Mouse (Mus musculus): ENCODE results near the gene Mrpl18.
"Not testable (repeated sequence)": the region's sequence is repeated elsewhere in the genome, so short reads cannot be mapped to it uniquely, and the experiment has no call there.

Gene Mrpl18

DNA sequence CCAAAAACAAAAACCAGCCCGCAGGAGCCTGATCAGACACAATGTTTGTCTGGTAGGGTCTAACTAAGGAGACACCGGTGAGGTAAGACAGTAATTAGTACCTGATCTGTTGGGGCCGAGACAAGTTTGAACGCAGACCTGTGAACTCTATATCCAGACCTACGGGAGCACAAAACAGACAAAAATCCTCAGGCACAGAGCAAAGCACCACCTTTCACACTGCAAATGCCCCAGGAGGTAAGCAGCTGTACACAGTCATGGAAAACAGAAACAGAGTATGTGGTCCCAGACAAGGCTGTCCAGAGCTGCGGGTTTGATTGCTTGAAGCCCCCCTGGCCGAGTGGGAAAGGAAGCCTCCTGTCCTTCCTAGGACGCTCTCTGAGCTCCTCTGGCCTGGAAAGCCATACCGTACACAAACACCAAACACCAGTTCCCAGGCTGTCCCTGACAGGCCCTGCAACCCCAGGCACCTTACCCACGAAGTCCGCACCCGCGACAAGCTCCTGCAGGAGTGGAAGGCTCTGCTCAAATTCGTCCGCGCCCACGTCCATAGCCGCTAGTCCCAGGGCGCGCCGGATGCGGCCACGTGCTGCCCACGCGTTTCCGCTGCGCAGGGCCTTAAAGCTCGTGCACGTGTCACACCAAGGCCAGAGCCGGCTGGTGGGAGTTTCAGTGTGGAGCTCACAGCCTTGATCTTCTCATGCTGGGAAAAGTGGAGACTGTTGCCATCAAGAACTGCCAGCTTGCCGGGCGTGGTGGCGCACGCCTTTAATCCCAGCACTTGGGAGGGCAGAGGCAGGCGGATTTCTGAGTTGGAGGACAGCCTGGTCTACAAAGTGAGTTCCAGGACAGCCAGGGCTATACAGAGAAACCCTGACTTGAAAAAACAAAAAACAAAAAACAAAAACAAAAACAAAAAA, 6.5 kb downstream of the Mrpl18 start, which contains the start of gene Pnldc1:
Gene Pnldc1, minus strand, starts transcription at position 870 of the 920 bp plus-strand sequence.
- no peak for DNase-seq

GRCm38 (mm10) chr17:12906436-12906835, 9.7 kb downstream of the Mrpl18 start:
- DNase-seq: no peak

GRCm38 (mm10) chr17:12905810-12906209, 10.3 kb downstream of the Mrpl18 start:
- no peak for DNase-seq

GRCm38 (mm10) chr17:12904349-12904748, 11.8 kb downstream of the Mrpl18 start:
- no peak for DNase-seq

- peak; percentile 37 to 59 for DNase-seq
Measured at GRCm38 (mm10) chr17:12903372-12904333, 12.5 kb downstream of the Mrpl18 start.

GRCm38 (mm10) chr17:12902291-12902690, 13.9 kb downstream of the Mrpl18 start:
- DNase-seq: no peak

DNA sequence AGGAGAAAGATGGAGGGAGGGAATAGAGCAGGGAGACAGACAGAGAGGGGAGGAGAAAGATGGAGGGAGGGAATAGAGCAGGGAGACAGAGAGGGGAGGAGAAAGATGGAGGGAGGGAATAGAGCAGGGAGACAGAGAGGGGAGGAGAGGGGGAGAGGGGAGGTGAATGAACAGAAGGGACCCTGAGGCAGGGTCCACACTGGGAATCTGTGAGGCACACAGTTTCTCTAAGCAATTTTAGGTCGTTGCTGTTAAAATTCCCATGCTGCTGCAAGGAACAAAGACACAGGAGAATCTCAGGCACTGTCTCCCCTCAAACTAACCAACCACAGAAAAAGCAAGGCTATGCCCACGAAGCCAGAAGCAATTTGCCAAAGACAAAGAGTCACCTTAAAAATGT, 17.5 kb downstream of the Mrpl18 start:
- DNase-seq: not testable (repeated sequence)

GRCm38 (mm10) chr17:12897674-12898073, 18.5 kb downstream of the Mrpl18 start:
- no peak for DNase-seq

- DNase-seq: no peak
Measured at GRCm38 (mm10) chr17:12892033-12892432, 24.1 kb downstream of the Mrpl18 start.

- DNase-seq: no peak
Measured at GRCm38 (mm10) chr17:12891054-12891453, 25.1 kb downstream of the Mrpl18 start.

DNA sequence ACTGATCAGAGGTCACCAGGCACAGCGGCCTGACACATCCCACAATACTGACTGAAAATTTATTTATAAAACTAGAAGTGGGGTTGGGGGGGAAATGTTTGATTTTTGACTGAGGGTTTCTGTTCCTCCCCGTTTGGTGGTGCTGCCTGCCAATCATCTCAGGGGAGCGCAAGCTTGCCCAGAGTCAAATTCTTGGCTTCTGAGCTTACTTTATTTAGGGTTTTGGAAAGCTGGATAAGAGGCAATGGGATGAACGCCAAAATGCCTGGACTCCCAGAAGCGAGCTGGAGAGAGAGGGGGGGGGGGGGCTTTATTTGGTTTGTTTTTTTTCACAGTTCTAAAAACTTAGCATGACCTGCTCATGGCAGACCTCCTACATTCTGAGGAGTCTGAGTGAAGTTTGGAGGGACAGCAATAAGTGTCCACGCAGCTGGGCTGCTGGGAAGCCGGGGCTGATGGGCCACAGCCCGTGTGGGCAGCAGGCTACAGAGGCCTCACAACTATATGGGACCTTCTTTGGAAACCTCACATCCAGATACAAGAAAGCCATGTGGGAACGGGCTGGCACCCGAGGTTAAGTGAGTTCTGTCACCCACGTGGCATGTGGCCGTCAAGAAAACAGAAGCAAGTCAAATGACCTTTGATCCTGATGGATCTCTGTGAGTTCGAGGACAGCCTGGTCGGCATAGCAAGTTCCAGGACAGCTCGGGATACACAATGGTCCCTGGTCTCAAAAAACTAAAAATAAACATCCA, 28.9 kb downstream of the Mrpl18 start:
- no peak for DNase-seq

DNA sequence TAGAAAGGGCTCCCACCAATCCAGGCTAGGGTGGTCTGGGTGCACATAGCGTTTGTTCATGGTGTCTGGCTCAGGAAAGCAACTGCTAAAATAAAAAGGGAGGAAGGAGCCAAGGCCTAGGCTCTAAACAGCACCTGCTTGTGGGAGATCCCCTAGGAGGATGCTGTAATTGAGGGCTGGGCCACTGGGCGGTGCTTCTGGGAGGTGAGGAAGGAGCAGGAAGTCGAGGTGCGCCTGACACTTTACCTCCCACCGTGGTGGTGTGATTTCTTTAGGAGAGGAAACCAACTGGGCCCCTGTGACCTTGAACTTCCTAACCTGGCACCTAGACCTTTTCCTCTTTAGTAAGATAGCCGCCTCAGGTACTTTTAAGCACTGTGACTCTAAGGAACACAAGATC, 29.5 kb downstream of the Mrpl18 start:
- DNase-seq: no peak

DNA sequence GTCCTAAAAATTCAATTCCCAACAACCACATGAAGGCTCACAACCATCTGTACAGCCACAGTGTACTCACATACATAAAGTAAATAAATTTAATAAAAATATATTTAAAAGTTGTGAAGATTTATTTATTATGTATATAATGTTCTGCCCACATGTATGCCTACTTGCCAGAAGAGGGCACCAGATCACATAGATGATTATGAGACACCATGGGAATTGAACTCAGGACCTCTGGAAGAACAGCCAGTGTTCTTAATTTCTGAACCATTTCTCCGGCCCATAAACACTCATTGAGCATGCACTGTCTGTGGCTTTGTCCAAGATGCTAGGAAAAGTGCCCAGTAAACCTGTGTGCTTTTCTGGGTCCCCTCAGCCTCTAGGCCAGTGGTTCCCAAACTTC, 34.9 kb downstream of the Mrpl18 start:
- no peak for DNase-seq

GRCm38 (mm10) chr17:12880178-12880577, 36.0 kb downstream of the Mrpl18 start:
- peak; percentile 80 to 81 for DNase-seq

DNA sequence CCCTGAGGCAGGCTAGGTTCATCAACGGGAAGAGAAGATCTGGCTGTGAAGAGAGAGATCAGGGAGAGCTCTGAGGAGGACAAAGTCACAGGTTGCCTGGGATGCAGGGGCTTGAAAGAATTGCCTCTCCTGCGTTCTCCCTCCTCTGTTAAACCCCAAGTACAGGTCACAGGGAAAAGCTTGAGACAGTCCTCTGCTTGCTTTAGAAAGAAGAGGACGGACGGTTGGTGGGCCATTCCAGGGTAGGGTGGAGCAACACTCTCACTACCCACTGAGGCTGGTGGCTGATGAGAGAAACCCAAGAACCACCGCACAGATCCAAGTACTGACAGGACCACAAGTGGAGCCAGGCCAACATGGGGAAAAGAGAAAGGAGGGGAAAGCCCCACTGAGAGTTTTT, 40.4 kb downstream of the Mrpl18 start, which contains the start of gene Mrgprh:
Gene Mrgprh, plus strand, starts transcription at position 301 of the 400 bp plus-strand sequence.
- DNase-seq: no peak

GRCm38 (mm10) chr17:12872275-12873028, 43.7 kb downstream of the Mrpl18 start:
- DNase-seq: no peak

GRCm38 (mm10) chr17:12868640-12869039, 47.5 kb downstream of the Mrpl18 start:
- no peak for DNase-seq

DNA sequence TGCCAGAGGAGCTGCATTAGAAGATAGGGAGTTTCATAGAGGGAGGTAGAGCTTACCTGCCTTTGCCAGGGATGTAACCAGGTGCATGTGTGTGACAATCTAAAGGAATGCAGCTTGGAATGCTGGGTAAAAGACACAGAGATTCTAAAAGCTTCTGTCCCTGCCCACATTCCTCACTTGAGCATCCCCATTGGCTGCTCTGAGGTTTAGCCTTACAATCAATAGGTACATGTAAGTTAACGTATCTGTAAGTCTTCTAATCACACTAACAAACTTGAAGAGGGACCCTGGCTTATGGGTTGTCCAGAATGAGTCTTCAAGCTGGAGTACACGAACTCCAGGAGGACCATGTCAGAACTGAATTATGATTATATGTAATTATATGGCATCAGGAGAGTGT, 48.1 kb downstream of the Mrpl18 start, which contains the start of gene Mas1:
Gene Mas1, minus strand, starts transcription at position 101 of the 400 bp plus-strand sequence.
- DNase-seq: no peak

DNA sequence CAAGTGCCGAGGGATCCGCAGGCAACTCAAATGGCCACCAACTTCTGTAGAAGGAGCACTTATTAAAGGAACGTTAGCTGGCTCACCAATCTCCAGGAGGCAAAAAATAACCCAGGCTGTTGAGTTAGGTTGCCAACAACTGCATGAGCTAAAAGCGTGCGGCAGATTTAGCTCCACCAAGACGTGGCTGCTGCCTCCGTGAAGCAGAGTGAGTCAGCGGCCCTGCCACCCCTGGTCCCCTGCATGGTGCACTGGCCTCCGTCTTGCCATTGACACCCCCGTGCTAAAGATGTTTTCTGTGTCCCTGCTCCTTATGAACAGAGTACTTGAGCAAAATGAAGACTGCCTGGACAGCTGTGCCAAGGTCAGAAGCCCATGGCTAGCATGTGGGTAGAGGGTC, 49.3 kb downstream of the Mrpl18 start:
- DNase-seq: no peak

GRCm38 (mm10) chr17:12865407-12865806, 50.7 kb downstream of the Mrpl18 start:
- no peak for DNase-seq

DNA sequence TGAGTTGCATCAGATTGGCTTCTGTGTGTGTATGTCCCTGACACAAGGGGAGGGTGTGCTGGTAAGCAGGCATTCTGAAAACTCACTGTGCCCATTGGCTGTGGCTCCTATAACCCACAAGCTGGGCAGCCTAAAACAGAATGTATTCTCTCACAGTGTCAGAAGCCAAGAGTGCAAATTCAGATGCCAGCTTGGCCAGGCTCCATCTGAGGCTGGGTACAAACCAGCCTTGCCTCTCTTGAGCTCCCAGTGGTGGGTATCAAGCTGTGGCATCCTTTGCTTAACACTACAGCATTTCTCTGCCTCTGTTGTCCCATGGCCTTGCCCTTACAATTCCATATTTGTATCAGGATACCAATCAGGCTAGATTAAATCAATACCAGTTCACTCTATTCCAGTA, 52.0 kb downstream of the Mrpl18 start:
- DNase-seq: no peak
